Comparison of ENCODE assay signal across 8 mouse cellular contexts in genomic region chr17:47628851-47629676, GRCm38 (mm10). TPM values are rescaled to one million over a fixed set of nuclear protein-coding genes. Genes with fewer than 3 reads are reported as not detected.
DNase-seq lines count a peak whose midpoint lies in the region; ATAC-seq and TF ChIP-seq lines count a peak whose summit lies in the region.

No protein-coding gene starts in this region.

- intact Hi-C loops in heart, postnatal 14 days (cut with DNase I): no loop called here

- ATAC-seq in forebrain, embryonic 13.5 days: peak; percentile 95
- ATAC-seq in neural tube, embryonic 15.5 days (ENCODE audit: low FRiP score): peak; percentile 96

- under 1% methylated on average over 62 of the region's 63 CpGs for WGBS in forebrain, embryonic 13.5 days
- under 1% methylated on average over 61 of the region's 63 CpGs for WGBS in neural tube, embryonic 15.5 days

- H3K27ac ChIP-seq in forebrain, embryonic 13.5 days: peak overlapping the region; percentile 95
- peak overlapping the region; percentile 97 for H3K27ac ChIP-seq in neural tube, embryonic 15.5 days (replicated peaks)

- no peaks in the 10 kb centered on the region for H3K9me3 ChIP-seq in E14TG2a.4 (ENCODE audit: low read length)
- no peaks in the 10 kb centered on the region for H3K9me3 ChIP-seq in forebrain, embryonic 13.5 days (replicated peaks)
- no peaks in the 10 kb centered on the region for H3K9me3 ChIP-seq in neural tube, embryonic 15.5 days (replicated peaks)

- TF ChIP-seq CTCF in E14TG2a.4 (conservative IDR thresholded peaks at IDR 0.05; ENCODE audit: low read length): no peak

- peak; percentile 91 for DNase-seq in c-Kit-positive CD71-positive TER-119-positive erythroid progenitor cells, embryonic 14.5 days (ENCODE audit: low spot score)
- DNase-seq in heart, postnatal 14 days: peak; percentile 94 to 96
- DNase-seq in layer of hippocampus, adult 11-12 months (ENCODE audit: low spot score): peak; percentile 93
- peak; percentile 94 to 95 for DNase-seq in lung, adult 18-20 months
- DNase-seq in testis, postnatal 14 days (ENCODE audit: low spot score): peak; percentile 97

- peak overlapping the region; percentile 87 for H3K4me3 ChIP-seq in E14TG2a.4 (replicated peaks; ENCODE audit: low read length)
- H3K4me3 ChIP-seq in forebrain, embryonic 13.5 days: peak overlapping the region; percentile 69
- H3K4me3 ChIP-seq in neural tube, embryonic 15.5 days (replicated peaks): peak overlapping the region; percentile 88

- peak overlapping the region; percentile 91 for H3K4me2 ChIP-seq in forebrain, embryonic 13.5 days
- H3K4me2 ChIP-seq in neural tube, embryonic 15.5 days: peak overlapping the region; percentile 87

- peaks cover 30% of the 10 kb centered on the region for H3K36me3 ChIP-seq in E14TG2a.4 (ENCODE audit: insufficient read depth, low read length)
- peaks cover 19% of the 10 kb centered on the region for H3K36me3 ChIP-seq in forebrain, embryonic 13.5 days (ENCODE audit: poor library complexity, severe bottlenecking)
- H3K36me3 ChIP-seq in neural tube, embryonic 15.5 days: peaks cover 6% of the 10 kb centered on the region

- peaks cover 34% of the 10 kb centered on the region for H3K4me1 ChIP-seq in E14TG2a.4 (replicated peaks; ENCODE audit: low read depth, low read length)
- peaks cover 42% of the 10 kb centered on the region for H3K4me1 ChIP-seq in forebrain, embryonic 13.5 days
- peaks cover 46% of the 10 kb centered on the region for H3K4me1 ChIP-seq in neural tube, embryonic 15.5 days

- H3K9ac ChIP-seq in forebrain, embryonic 13.5 days: peak overlapping the region; percentile 84
- H3K9ac ChIP-seq in neural tube, embryonic 15.5 days (replicated peaks): peak overlapping the region; percentile 78

- peaks cover 11% of the 10 kb centered on the region for H3K27me3 ChIP-seq in E14TG2a.4 (ENCODE audit: insufficient read depth, low read length)
- no peaks in the 10 kb centered on the region for H3K27me3 ChIP-seq in forebrain, embryonic 13.5 days
- no peaks in the 10 kb centered on the region for H3K27me3 ChIP-seq in neural tube, embryonic 15.5 days (replicated peaks)

RNA-seq across cellular contexts. Expression of gene Usp49, which starts 1.4 kb away (rescaled TPM):
- 10.2 and 11.2 TPM in 2 replicates for polyA plus RNA-seq in forebrain, embryonic 13.5 days (2015; fragmentation: Nextera tagmentation; extraction: Ambion mirVana)
- total RNA-seq in heart, postnatal 14 days (2021): 1 to 10 TPM; 4.4 to 4.5 TPM
- 6.1 and 6.8 TPM in 2 replicates for polyA plus RNA-seq in neural tube, embryonic 15.5 days (2015; fragmentation: Nextera tagmentation; extraction: Ambion mirVana)

RNA-seq across cellular contexts. Expression of gene Gm20517, which starts 17.7 kb away (rescaled TPM):
- polyA plus RNA-seq in forebrain, embryonic 13.5 days (2015; fragmentation: Nextera tagmentation; extraction: Ambion mirVana): 1.7 and 3.0 TPM in 2 replicates
- 1 to 10 TPM; 1.9 to 2.5 TPM for total RNA-seq in heart, postnatal 14 days (2021)
- 2.5 and 2.9 TPM in 2 replicates for polyA plus RNA-seq in neural tube, embryonic 15.5 days (2015; fragmentation: Nextera tagmentation; extraction: Ambion mirVana)

RNA-seq across cellular contexts. Expression of gene Med20, which starts 17.7 kb away (rescaled TPM):
- 42.6 and 45.2 TPM in 2 replicates for polyA plus RNA-seq in forebrain, embryonic 13.5 days (2015; fragmentation: Nextera tagmentation; extraction: Ambion mirVana)
- total RNA-seq in heart, postnatal 14 days (2021): 10 to 100 TPM; 18.7 to 20.8 TPM
- 36.9 and 39.8 TPM in 2 replicates for polyA plus RNA-seq in neural tube, embryonic 15.5 days (2015; fragmentation: Nextera tagmentation; extraction: Ambion mirVana)

RNA-seq across cellular contexts. Expression of gene Bysl, which starts 17.8 kb away (rescaled TPM):
- polyA plus RNA-seq in forebrain, embryonic 13.5 days (2015; fragmentation: Nextera tagmentation; extraction: Ambion mirVana): 29.7 and 33.2 TPM in 2 replicates
- total RNA-seq in heart, postnatal 14 days (2021): 10 to 100 TPM; 14.0 to 15.8 TPM
- 34.7 and 37.1 TPM in 2 replicates for polyA plus RNA-seq in neural tube, embryonic 15.5 days (2015; fragmentation: Nextera tagmentation; extraction: Ambion mirVana)

RNA-seq across cellular contexts. Expression of gene Tomm6, which starts 59.1 kb away (rescaled TPM):
- polyA plus RNA-seq in forebrain, embryonic 13.5 days (2015; fragmentation: Nextera tagmentation; extraction: Ambion mirVana): 295 and 350 TPM in 2 replicates
- 100 to 1,000 TPM; 129 TPM for total RNA-seq in heart, postnatal 14 days (2021)
- polyA plus RNA-seq in neural tube, embryonic 15.5 days (2015; fragmentation: Nextera tagmentation; extraction: Ambion mirVana): 301 and 304 TPM in 2 replicates

Comparison
In these comparisons a context has a peak if more than half of its experiments do, and no peak if none do; other contexts are left out.
1. Peak in every context shown above with its lines: DNase-seq, ATAC-seq, H3K4me3 ChIP-seq and H3K27ac ChIP-seq.